Mouse (Mus musculus) liver, embryonic 14.5 days (tissue): ENCODE data around the gene Paxbp1. TPM values are rescaled to one million over a fixed set of nuclear protein-coding genes. Genes with fewer than 3 reads are reported as not detected.

ENCODE experiments used
- ATAC-seq: fragments of 200-750 bp; cut with Nextera tagmentation; 2 replicates; pipeline ENCODE4 v1.8.0; 2017; ENCODE audit warnings: moderate number of reproducible peaks, mild to moderate bottlenecking, moderate library complexity; ENCODE audit not compliant: insufficient read depth
- DNase-seq, 3 experiments: peaks; one replicate each; pipeline ENCODE4 v3.0.0-alpha.2; 2012 to 2013; ENCODE audit warnings: low read depth in 3 of 3, low spot score in 3 of 3
- H3K27ac ChIP-seq: fragments of 300-500 bp; sonication (generic); 2 replicates; pipeline ENCODE4 v1.5.1; 2014; ENCODE audit warnings: moderate library complexity, mild to moderate bottlenecking, control low read depth, inconsistent platforms
- H3K27me3 ChIP-seq: fragments of 300-500 bp; sonication (generic); 2 replicates; pipeline ENCODE4 v1.6.1; 2014; ENCODE audit warnings: mild to moderate bottlenecking, low read length, moderate library complexity; ENCODE audit not compliant: control insufficient read depth, insufficient read depth
- H3K36me3 ChIP-seq: fragments of 300-500 bp; sonication (generic); replicated peaks from 2 replicates; pipeline ENCODE4 v1.6.1; 2014; ENCODE audit warnings: low read depth; ENCODE audit not compliant: control insufficient read depth, insufficient read depth
- H3K4me1 ChIP-seq, 2 experiments: fragments of 200-500 bp in 1 of 2; fragments of 300-500 bp in 1 of 2; sonication (generic) in 1 of 2; replicated peaks; 2 replicates each; pipeline ENCODE4 v1.6.1; 2012 to 2014; ENCODE audit warnings: antibody characterized with exemption in 1 of 2, inconsistent platforms in 1 of 2, low read length in 1 of 2; ENCODE audit not compliant: control insufficient read depth in 2 of 2, insufficient read depth in 2 of 2
- H3K4me2 ChIP-seq: fragments of 300-500 bp; sonication (generic); 2 replicates; pipeline ENCODE4 v1.6.1; 2014; ENCODE audit warnings: low read depth, mild to moderate bottlenecking, control low read depth, moderate library complexity
- H3K4me3 ChIP-seq, 2 experiments: fragments of 200-500 bp in 1 of 2; fragments of 300-500 bp in 1 of 2; sonication (generic) in 1 of 2; 2 replicates each; pipeline ENCODE4 v1.5.1; 2012 to 2014; ENCODE audit warnings: low read depth in 2 of 2, low read length in 2 of 2, mild to moderate bottlenecking in 2 of 2, control low read depth in 1 of 2, inconsistent platforms in 1 of 2, moderate library complexity in 1 of 2; ENCODE audit not compliant: insufficient read depth in 1 of 2
- H3K9ac ChIP-seq: fragments of 300-500 bp; sonication (generic); replicated peaks from 2 replicates; pipeline ENCODE4 v1.6.1; 2014; ENCODE audit warnings: mild to moderate bottlenecking, control low read depth, moderate library complexity
- H3K9me3 ChIP-seq: fragments of 300-500 bp; sonication (generic); 2 replicates; pipeline ENCODE4 v1.6.1; 2016; ENCODE audit warnings: low read length, mixed read lengths; ENCODE audit not compliant: control insufficient read depth
- CTCF ChIP-seq: IDR thresholded peaks from 2 replicates; pipeline ENCODE4 v1.5.1; 2016; ENCODE audit warnings: antibody characterized with exemption, low read depth, control low read depth
- EP300 ChIP-seq: IDR thresholded peaks from 2 replicates; pipeline ENCODE4 v1.6.1; 2016; ENCODE audit warnings: antibody characterized with exemption, low read depth
- WGBS: fragments of 180-500 bp; shearing (Covaris S2); extraction: QIAGEN DNeasy Blood & Tissue Kit; methylation state at CpG from one replicate; pipeline ENCODE4 v1.1.7; 2014; ENCODE audit not compliant: insufficient replicate concordance; 5-methylcytosine and 5-hydroxymethylcytosine counted together
- polyA plus RNA-seq, 2 experiments: library from polyadenylated mRNA; depleted of rRNA in 1 of 2; stranded (reverse) in 1 of 2; unstranded in 1 of 2; fragments of >200 nt; fragmentation: Nextera tagmentation in 1 of 2; extraction: Ambion mirVana in 1 of 2; gene quantifications; 2 replicates each; pipeline versions ENCODE4 v1.2.1 to v1.2.3; 2012 to 2014

The Paxbp1 gene
- polyA plus RNA-seq, 2 experiments = 14.8 to 25.9 TPM

- Histone ChIP-seq H3K4me3 (no peak overlapping the region), H3K4me1 (no peaks in the 10 kb centered on the region), H3K4me2 (no peak overlapping the region), H3K27ac (no peak overlapping the region), H3K27me3 (no peaks in the 10 kb centered on the region; the same call in 1 of the 2 replicates), H3K9me3 (no peaks in the 10 kb centered on the region), H3K9ac (no peak overlapping the region), H3K36me3 (no peaks in the 10 kb centered on the region)
- no peak for TF ChIP-seq EP300
- TF ChIP-seq CTCF = no peak
- WGBS = 81% methylated on average over 1 of the region's 1 CpGs
- ATAC-seq (no peak), DNase-seq (no peak)
Measured at GRCm38 (mm10) chr16:91072256-91072655, 27.9 kb upstream of the Paxbp1 start.

- DNase-seq = no peak
- Histone ChIP-seq H3K36me3 (no peaks in the 10 kb centered on the region), H3K27ac (no peak overlapping the region), H3K9me3 (no peaks in the 10 kb centered on the region), H3K27me3 (no peaks in the 10 kb centered on the region; the same call in 1 of the 2 replicates), H3K4me3 (no peak overlapping the region), H3K4me2 (no peak overlapping the region), H3K9ac (no peak overlapping the region), H3K4me1 (no peaks in the 10 kb centered on the region)
- ATAC-seq = no peak
- 38% methylated on average over 12 of the region's 12 CpGs for WGBS
- TF ChIP-seq EP300 = no peak
- no peak for TF ChIP-seq CTCF
Measured at GRCm38 (mm10) chr16:91068969-91069368, 24.6 kb upstream of the Paxbp1 start.

- DNase-seq = no peak
- Histone ChIP-seq H3K36me3 (no peaks in the 10 kb centered on the region), H3K4me1 (no peaks in the 10 kb centered on the region), H3K4me3 (no peak overlapping the region), H3K27ac (no peak overlapping the region), H3K4me2 (no peak overlapping the region), H3K27me3 (no peaks in the 10 kb centered on the region; the same call in 1 of the 2 replicates), H3K9ac (no peak overlapping the region), H3K9me3 (no peaks in the 10 kb centered on the region)
- 74% methylated on average over 1 of the region's 1 CpGs for WGBS
- TF ChIP-seq EP300 (no peak), CTCF (no peak)
- no peak for ATAC-seq
Measured at GRCm38 (mm10) chr16:91067122-91067521, 22.8 kb upstream of the Paxbp1 start.

- Histone ChIP-seq H3K9ac (no peak overlapping the region), H3K9me3 (no peaks in the 10 kb centered on the region), H3K36me3 (no peaks in the 10 kb centered on the region), H3K4me2 (no peak overlapping the region), H3K4me3 (no peak overlapping the region), H3K4me1 (peaks cover 0 to 4% of the 10 kb centered on the region in 2 experiments; a peak in 1 of 4 replicates), H3K27ac (no peak overlapping the region), H3K27me3 (no peaks in the 10 kb centered on the region; the same call in 1 of the 2 replicates)
- no peak for ATAC-seq
- 65% methylated on average over 12 of the region's 12 CpGs for WGBS
- no peak for DNase-seq
- TF ChIP-seq CTCF = no peak
- TF ChIP-seq EP300 = no peak
Measured at GRCm38 (mm10) chr16:91064583-91065365, 20.4 kb upstream of the Paxbp1 start.

GRCm38 (mm10) chr16:91063786-91064185 lies 19.4 kb upstream of the Paxbp1 start:
- H3K9me3 ChIP-seq = no peaks in the 10 kb centered on the region
- WGBS = 60% methylated on average over 10 of the region's 10 CpGs
- no peaks in the 10 kb centered on the region for H3K36me3 ChIP-seq
- ATAC-seq (no peak), DNase-seq (no peak)
- no peak overlapping the region for H3K27ac ChIP-seq
- H3K4me3 ChIP-seq = no peak overlapping the region
- TF ChIP-seq CTCF (no peak), EP300 (no peak)
- H3K4me2 ChIP-seq = no peak overlapping the region
- H3K4me1 ChIP-seq = peaks cover 0 to 4% of the 10 kb centered on the region in 2 experiments; a peak in 1 of 4 replicates
- no peaks in the 10 kb centered on the region for H3K27me3 ChIP-seq
- no peak overlapping the region for H3K9ac ChIP-seq
